Mouse (Mus musculus): ENCODE measurements at regions not wholly inside any gene's neighbourhood (a gene's known extent, or its start where the extent isn't known, plus 50 kb on each side); places are given as distances from the start of the nearest gene placed in this dataset.

DNA sequence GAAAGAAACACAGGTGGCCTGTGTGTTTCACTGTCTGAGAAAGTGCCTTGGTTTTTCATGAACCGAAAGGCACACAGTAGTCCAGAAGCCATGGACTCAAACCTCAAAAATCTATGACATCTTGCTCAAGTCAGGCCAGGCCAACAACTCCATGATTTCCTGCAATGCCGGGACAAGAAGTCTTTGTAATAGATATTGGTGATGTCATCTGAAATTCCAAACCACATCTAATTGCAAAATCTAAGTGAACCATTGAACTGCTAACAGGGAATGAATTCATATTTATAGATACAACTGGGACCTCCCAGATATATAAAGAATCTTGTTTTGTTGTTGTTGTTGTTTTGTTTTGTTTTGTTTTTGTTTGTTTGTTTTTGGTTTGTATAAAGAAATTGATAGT lies 259.2 kb upstream of the Nrxn1 start:
- TF ChIP-seq CTCF (IDR thresholded peaks at IDR 0.05 in 2 of 3, conservative IDR thresholded peaks at IDR 0.05 in 1 of 3; ENCODE audit: control insufficient read depth in 1 of 3, insufficient read depth in 1 of 3, low read depth in 2 of 3, low read length in 3 of 3, poor library complexity in 1 of 3, severe bottlenecking in 1 of 3) (no peak), NELFE (IDR thresholded peaks at IDR 0.05; ENCODE audit: low read depth, low read length) (no peak), MXI1 (IDR thresholded peaks at IDR 0.05; ENCODE audit: low read depth, low read length) (no peak), TBP (IDR thresholded peaks at IDR 0.05; ENCODE audit: low read depth, low read length) (no peak), GATA1 (IDR thresholded peaks at IDR 0.05; ENCODE audit: low read depth, low read length) (no peak), POLR2A (IDR thresholded peaks at IDR 0.05; ENCODE audit: control insufficient read depth in 1 of 2, insufficient read depth in 1 of 2, low read depth in 1 of 2, low read length in 2 of 2, poor library complexity in 1 of 2) (no peak), USF1 (IDR thresholded peaks at IDR 0.05; ENCODE audit: low read depth, low read length) (no peak), HCFC1 (IDR thresholded peaks at IDR 0.05; ENCODE audit: low read depth, low read length) (no peak), MYC (IDR thresholded peaks at IDR 0.05; ENCODE audit: low read depth, low read length) (no peak), EP300 (IDR thresholded peaks at IDR 0.05; ENCODE audit: low read depth in 1 of 2, low read length in 2 of 2) (no peak), SIN3A (IDR thresholded peaks at IDR 0.05; ENCODE audit: low read length) (no peak), MAX (IDR thresholded peaks at IDR 0.05; ENCODE audit: low read length) (no peak), CHD1 (IDR thresholded peaks at IDR 0.05; ENCODE audit: low read depth, low read length) (no peak)
